ENCODE assay signal across 18 mouse cellular contexts in the genomic region with DNA sequence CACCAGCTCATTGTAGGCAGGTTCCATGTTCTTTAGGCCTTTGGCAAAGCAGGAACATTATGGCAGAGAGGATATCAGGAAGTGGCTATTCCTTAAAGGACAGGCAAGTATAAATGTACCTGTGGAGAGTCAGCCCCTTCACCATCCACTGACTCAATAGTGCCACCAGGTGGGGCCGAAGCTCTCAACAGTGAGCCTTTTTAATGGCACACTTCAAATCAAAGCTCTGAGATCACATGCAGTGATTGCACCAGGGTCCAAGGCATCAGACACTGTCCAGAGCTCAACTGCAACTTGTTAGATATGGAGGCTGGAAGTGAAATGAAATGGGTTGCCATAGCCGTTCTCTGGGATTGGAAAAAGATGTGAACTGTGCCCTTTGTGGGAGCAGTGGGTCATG. TPM values are rescaled to one million over a fixed set of nuclear protein-coding genes. Genes with fewer than 3 reads are reported as not detected.
DNase-seq lines count a peak whose midpoint lies in the region; ATAC-seq and TF ChIP-seq lines count a peak whose summit lies in the region.
"Not testable (repeated sequence)": the region's sequence is repeated elsewhere in the genome, so short reads cannot be mapped to it uniquely, and the experiment has no call there.
"Had no signal": no experiment of that assay in that cellular context is flagged by ENCODE, and none has a peak within 500 bp of the region (broad histone marks: within the 10 kb centered on the region; RNA-seq: fewer than 3 reads in every experiment).

No protein-coding gene starts in this region.

- not testable (repeated sequence) for ATAC-seq in hindbrain, postnatal 0 days; liver, embryonic 14.5 days (ENCODE audit: insufficient read depth)
- ATAC-seq in megakaryocyte-erythroid progenitor cell, adult 5-6 weeks (replicated peaks; ENCODE audit: low FRiP score, low TSS enrichment, poor library complexity, severe bottlenecking) = peak; percentile 48; the same call in 1 of the 2 replicates

- peak in 1 of 2 experiments; percentile 44; a peak in 2 of 4 replicates for TF ChIP-seq CTCF in CH12.LX (conservative IDR thresholded peaks at IDR 0.05 in 1 of 2, IDR thresholded peaks at IDR 0.05 in 1 of 2; ENCODE audit: low read depth in 2 of 2, low read length in 2 of 2)
- peak; percentile 53 for TF ChIP-seq CTCF in hindbrain, postnatal 0 days (IDR thresholded peaks at IDR 0.05; ENCODE audit: low read depth)
- TF ChIP-seq CTCF in liver, embryonic 14.5 days (IDR thresholded peaks at IDR 0.05; ENCODE audit: low read depth) = peak; percentile 35

- H3K4me1 ChIP-seq in CH12.LX (ENCODE audit: control insufficient read depth in 1 of 2, insufficient read depth in 2 of 2); hindbrain, postnatal 0 days (ENCODE audit: insufficient read depth, low read length); liver, embryonic 14.5 days (replicated peaks; ENCODE audit: control insufficient read depth in 2 of 2, insufficient read depth in 2 of 2, low read length in 1 of 2): not testable (repeated sequence)

- not testable (repeated sequence) for H3K36me3 ChIP-seq in CH12.LX (replicated peaks in 1 of 2; ENCODE audit: control insufficient read depth in 1 of 2, insufficient read depth in 1 of 2, low read length in 1 of 2); hindbrain, postnatal 0 days (ENCODE audit: insufficient read depth, low read length); liver, embryonic 14.5 days (replicated peaks; ENCODE audit: control insufficient read depth, insufficient read depth, low read depth)

- H3K9me3 ChIP-seq in CH12.LX (replicated peaks; ENCODE audit: low read length); hindbrain, postnatal 0 days (ENCODE audit: low read length); liver, embryonic 14.5 days (ENCODE audit: control insufficient read depth, low read length): not testable (repeated sequence)

- TF ChIP-seq EP300 in CH12.LX (IDR thresholded peaks at IDR 0.05; ENCODE audit: low read length); liver, embryonic 14.5 days (IDR thresholded peaks at IDR 0.05; ENCODE audit: low read depth): not testable (repeated sequence)

- in situ Hi-C loops in CH12.LX (cut with MboI; ENCODE audit: low pct_ligation_motif_present, low pct_unique_long_range_greater_than_20kb, low sequenced_read_pairs) = not testable (repeated sequence)

- dilution Hi-C loops in CH12.LX (cut with MboI; ENCODE audit: extremely low pct_ligation_motif_present, extremely low pct_unique_long_range_greater_than_20kb, low sequenced_read_pairs) = not testable (repeated sequence)

- not testable (repeated sequence) for H3K27ac ChIP-seq in CH12.LX (ENCODE audit: insufficient read depth, low read depth); hindbrain, postnatal 0 days; liver, embryonic 14.5 days

- H3K27me3 ChIP-seq in CH12.LX (replicated peaks); hindbrain, postnatal 0 days (ENCODE audit: insufficient read depth, low read length); liver, embryonic 14.5 days (ENCODE audit: control insufficient read depth, insufficient read depth, low read length): not testable (repeated sequence)

- H3K79me2 ChIP-seq in CH12.LX (replicated peaks; ENCODE audit: control insufficient read depth, extremely low read depth, insufficient read depth, poor library complexity, severe bottlenecking) = not testable (repeated sequence)

- TF ChIP-seq POLR2A in CH12.LX (IDR thresholded peaks at IDR 0.05; ENCODE audit: low read depth, low read length) = not testable (repeated sequence)

- peak; percentile 9 for TF ChIP-seq RAD21 in CH12.LX (IDR thresholded peaks at IDR 0.05; ENCODE audit: low read depth, low read length)

- not testable (repeated sequence) for H3K4me3 ChIP-seq in CH12.LX (replicated peaks in 1 of 3; ENCODE audit: low read depth in 2 of 3, low read length in 2 of 3, poor library complexity in 1 of 3); hindbrain, postnatal 0 days (ENCODE audit: low read length); liver, embryonic 14.5 days (ENCODE audit: insufficient read depth in 1 of 2, low read depth in 2 of 2, low read length in 2 of 2)

- 73% methylated on average over 2 of the region's 2 CpGs for WGBS in hindbrain, postnatal 0 days
- 39% methylated on average over 2 of the region's 2 CpGs for WGBS in liver, embryonic 14.5 days (ENCODE audit: insufficient replicate concordance)

- not testable (repeated sequence) for H3K9ac ChIP-seq in CH12.LX (ENCODE audit: insufficient read depth, low read depth); hindbrain, postnatal 0 days (replicated peaks; ENCODE audit: low read length); liver, embryonic 14.5 days (replicated peaks)

- DNase-seq in CH12.LX (ENCODE audit: extremely low read depth) (peak; percentile 20), adipocyte (ENCODE audit: low spot score) (peak; percentile 63)
- DNase-seq in cerebellum, postnatal 14 days = peak; percentile 9 to 45
- not testable (repeated sequence) for DNase-seq in hindbrain, postnatal 0 days (ENCODE audit: low spot score); liver, embryonic 14.5 days (ENCODE audit: low read depth in 3 of 3, low spot score in 3 of 3)
- peak; percentile 32 for DNase-seq in kidney, postnatal 14 days
- peak; percentile 10 for DNase-seq in thymus, postnatal 14 days

- H3K4me2 ChIP-seq in CH12.LX (ENCODE audit: insufficient read depth, low read depth, poor library complexity, severe bottlenecking); hindbrain, postnatal 0 days (ENCODE audit: low read depth, low read length); liver, embryonic 14.5 days (ENCODE audit: low read depth): not testable (repeated sequence)

RNA-seq across cellular contexts. Expression of a gene that starts 10.7 kb away (rescaled TPM):
- 0.21 and 0.30 TPM in 2 replicates for total RNA-seq in CH12.LX (2012; rRNA removed)
- total RNA-seq in CH12.LX (2014; rRNA removed) = 0.19 and 0.38 TPM in 2 replicates
- 0.43 and 0.46 TPM in 2 replicates for polyA plus RNA-seq in CH12.LX (2012; ENCODE audit: insufficient read length, low read depth)
- 5.0 and 5.5 TPM in 2 replicates for total RNA-seq in hindbrain, postnatal 0 days (2014; rRNA removed)
- 6.3 and 7.6 TPM in 2 replicates for polyA plus RNA-seq in hindbrain, postnatal 0 days (2015; fragmentation: Nextera tagmentation; extraction: Ambion mirVana)
- 3.5 and 3.6 TPM in 2 replicates for polyA plus RNA-seq in liver, embryonic 14.5 days (2012; rRNA removed)
- polyA plus RNA-seq in liver, embryonic 14.5 days (2014; fragmentation: Nextera tagmentation; extraction: Ambion mirVana) = 7.1 and 8.2 TPM in 2 replicates
- not detected in 2 replicates for total RNA-seq in megakaryocyte-erythroid progenitor cell, adult 5-6 weeks (2014; fragmentation: Nextera tagmentation)
- not detected in 2 replicates for total RNA-seq in megakaryocyte-erythroid progenitor cell, adult 5-6 weeks (2017)
- polyA plus RNA-seq: heart, embryonic 12.5 days had no signal

RNA-seq across cellular contexts. Expression of a gene that starts 20.5 kb away (rescaled TPM):
- not detected in 2 replicates for total RNA-seq in CH12.LX (2012; rRNA removed)
- not detected in 2 replicates for total RNA-seq in CH12.LX (2014; rRNA removed)
- not detected in 2 replicates for polyA plus RNA-seq in CH12.LX (2012; ENCODE audit: insufficient read length, low read depth)
- total RNA-seq in hindbrain, postnatal 0 days (2014; rRNA removed) = 0.26 TPM in 1 of 2 replicates, not detected in the other
- polyA plus RNA-seq in hindbrain, postnatal 0 days (2015; fragmentation: Nextera tagmentation; extraction: Ambion mirVana) = not detected in 2 replicates
- 0.11 and 0.15 TPM in 2 replicates for polyA plus RNA-seq in liver, embryonic 14.5 days (2012; rRNA removed)
- polyA plus RNA-seq in liver, embryonic 14.5 days (2014; fragmentation: Nextera tagmentation; extraction: Ambion mirVana) = not detected in 2 replicates
- total RNA-seq in megakaryocyte-erythroid progenitor cell, adult 5-6 weeks (2014; fragmentation: Nextera tagmentation) = 1.5 TPM in 1 of 2 replicates, not detected in the other
- not detected in 2 replicates for total RNA-seq in megakaryocyte-erythroid progenitor cell, adult 5-6 weeks (2017)
- total RNA-seq: heart, postnatal 4 days; left cerebral cortex, postnatal 10 days had no signal
- polyA plus RNA-seq: CD4-positive, CD25-positive, alpha-beta regulatory T cell, adult 4 months; embryonic facial prominence, embryonic 11.5 days; heart, embryonic 12.5 days; intestine, embryonic 15.5 days; liver, embryonic 12.5 days; neural tube, embryonic 15.5 days; spleen, adult 2 months had no signal

RNA-seq across cellular contexts. Expression of a gene that starts 42.2 kb away (rescaled TPM):
- total RNA-seq in CH12.LX (2012; rRNA removed) = 0.08 TPM in 1 of 2 replicates, not detected in the other
- total RNA-seq in CH12.LX (2014; rRNA removed) = 0.13 TPM in 1 of 2 replicates, not detected in the other
- 0.26 TPM in 1 of 2 replicates, not detected in the other for polyA plus RNA-seq in CH12.LX (2012; ENCODE audit: insufficient read length, low read depth)
- total RNA-seq in hindbrain, postnatal 0 days (2014; rRNA removed) = 0.32 and 3.0 TPM in 2 replicates
- 3.4 and 3.8 TPM in 2 replicates for polyA plus RNA-seq in hindbrain, postnatal 0 days (2015; fragmentation: Nextera tagmentation; extraction: Ambion mirVana)
- polyA plus RNA-seq in liver, embryonic 14.5 days (2012; rRNA removed) = 2.3 and 3.1 TPM in 2 replicates
- polyA plus RNA-seq in liver, embryonic 14.5 days (2014; fragmentation: Nextera tagmentation; extraction: Ambion mirVana) = 4.8 and 5.1 TPM in 2 replicates
- 0.83 and 0.99 TPM in 2 replicates for total RNA-seq in megakaryocyte-erythroid progenitor cell, adult 5-6 weeks (2014; fragmentation: Nextera tagmentation)
- not detected in 2 replicates for total RNA-seq in megakaryocyte-erythroid progenitor cell, adult 5-6 weeks (2017)
- polyA plus RNA-seq: CD4-positive, CD25-positive, alpha-beta regulatory T cell, adult 4 months; embryonic facial prominence, embryonic 11.5 days; heart, embryonic 12.5 days; neural tube, embryonic 15.5 days had no signal

RNA-seq across cellular contexts. Expression of a gene that starts 50.4 kb away (rescaled TPM):
- total RNA-seq in CH12.LX (2012; rRNA removed) (1.3 and 2.2 TPM in 2 replicates), CH12.LX (2014; rRNA removed) (11.1 and 11.4 TPM in 2 replicates)
- 15.3 and 18.3 TPM in 2 replicates for polyA plus RNA-seq in CH12.LX (2012; ENCODE audit: insufficient read length, low read depth)
- 1.0 and 1.3 TPM in 2 replicates for total RNA-seq in hindbrain, postnatal 0 days (2014; rRNA removed)
- polyA plus RNA-seq in hindbrain, postnatal 0 days (2015; fragmentation: Nextera tagmentation; extraction: Ambion mirVana) = 1.3 and 2.1 TPM in 2 replicates
- polyA plus RNA-seq in liver, embryonic 14.5 days (2012; rRNA removed) = 0.58 and 1.1 TPM in 2 replicates
- 0.97 and 1.8 TPM in 2 replicates for polyA plus RNA-seq in liver, embryonic 14.5 days (2014; fragmentation: Nextera tagmentation; extraction: Ambion mirVana)
- total RNA-seq in megakaryocyte-erythroid progenitor cell, adult 5-6 weeks (2014; fragmentation: Nextera tagmentation) = 0.11 TPM in 1 of 2 replicates, not detected in the other
- total RNA-seq in megakaryocyte-erythroid progenitor cell, adult 5-6 weeks (2017) = 0.61 and 2.3 TPM in 2 replicates

RNA-seq across cellular contexts. Expression of a gene that starts 55.1 kb away (rescaled TPM):
- total RNA-seq in CH12.LX (2012; rRNA removed) = not detected in 2 replicates
- not detected in 2 replicates for total RNA-seq in CH12.LX (2014; rRNA removed)
- not detected in 2 replicates for polyA plus RNA-seq in CH12.LX (2012; ENCODE audit: insufficient read length, low read depth)
- total RNA-seq in hindbrain, postnatal 0 days (2014; rRNA removed) = not detected in 2 replicates
- not detected in 2 replicates for polyA plus RNA-seq in hindbrain, postnatal 0 days (2015; fragmentation: Nextera tagmentation; extraction: Ambion mirVana)
- 0.02 and 0.03 TPM in 2 replicates for polyA plus RNA-seq in liver, embryonic 14.5 days (2012; rRNA removed)
- polyA plus RNA-seq in liver, embryonic 14.5 days (2014; fragmentation: Nextera tagmentation; extraction: Ambion mirVana) = not detected in 2 replicates
- 1.0 TPM in 1 of 2 replicates, not detected in the other for total RNA-seq in megakaryocyte-erythroid progenitor cell, adult 5-6 weeks (2014; fragmentation: Nextera tagmentation)
- total RNA-seq in megakaryocyte-erythroid progenitor cell, adult 5-6 weeks (2017) = not detected in 2 replicates
- total RNA-seq: gastrocnemius, postnatal 4 days; heart, postnatal 4 days had no signal
- polyA plus RNA-seq: CD4-positive, CD25-positive, alpha-beta regulatory T cell, adult 4 months; embryonic facial prominence, embryonic 11.5 days; heart, embryonic 12.5 days; liver, embryonic 12.5 days; neural tube, embryonic 15.5 days had no signal
